Mouse (Mus musculus): ENCODE measurements around the gene Chchd6.

DNA sequence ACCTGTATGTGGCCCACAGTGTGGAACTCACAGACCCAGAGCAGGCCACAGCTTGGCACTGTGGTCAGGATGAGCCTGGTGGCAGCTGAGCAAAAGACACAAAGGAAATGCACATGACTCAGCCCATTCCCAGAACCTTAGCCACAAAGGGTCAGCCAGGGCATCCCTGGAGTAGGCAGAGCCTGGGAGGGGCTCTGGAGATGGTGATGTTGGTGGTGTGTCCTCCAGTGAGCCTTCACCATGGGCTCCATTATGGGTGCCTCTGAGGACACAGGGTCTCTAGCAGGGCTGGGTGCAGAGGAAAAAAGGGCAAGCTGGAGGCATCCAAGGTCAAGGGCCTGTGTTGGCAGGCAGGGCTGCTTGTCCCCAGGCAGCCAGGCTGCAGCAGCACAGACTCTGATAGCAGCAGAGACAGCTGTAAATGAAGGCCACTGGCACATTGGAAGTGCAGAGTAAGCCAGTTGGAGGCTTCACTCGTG lies 245.4 kb downstream of the Chchd6 start:
- 0 out of 2 replicates have a peak, but pooled peaks have one; percentile 6 for TF ChIP-seq CTCF (IDR thresholded peaks at IDR 0.05; ENCODE audit: insufficient read depth, low read length)
- 0 out of 2 replicates have a peak, but pooled peaks have one; percentile 6 for TF ChIP-seq POLR2A (IDR thresholded peaks at IDR 0.05; ENCODE audit: borderline replicate concordance, extremely low read depth, low read depth, low read length)
